Mouse (Mus musculus) liver, embryonic 16.5 days (tissue): ENCODE data around the gene Upf2. TPM values are rescaled to one million over a fixed set of nuclear protein-coding genes. Genes with fewer than 3 reads are reported as not detected.

Source experiments
- ATAC-seq: fragments of 200-750 bp; cut with Nextera tagmentation; 2 replicates; pipeline ENCODE4 v1.8.0; 2017; ENCODE audit warnings: low read depth, mild to moderate bottlenecking, moderate number of reproducible peaks, moderate library complexity
- H3K27ac ChIP-seq: fragments of 300-500 bp; sonication (generic); 2 replicates; pipeline ENCODE4 v1.5.1; 2014; ENCODE audit warnings: mild to moderate bottlenecking, low read length
- H3K27me3 ChIP-seq: fragments of 300-500 bp; sonication (generic); 2 replicates; pipeline ENCODE4 v1.6.1; 2014; ENCODE audit warnings: low read depth, low read length, mixed read lengths; ENCODE audit not compliant: control insufficient read depth, insufficient read depth
- H3K36me3 ChIP-seq: fragments of 300-500 bp; sonication (generic); 2 replicates; pipeline ENCODE4 v1.6.1; 2014; ENCODE audit warnings: mild to moderate bottlenecking; ENCODE audit not compliant: control insufficient read depth, insufficient read depth
- H3K4me1 ChIP-seq: fragments of 300-500 bp; sonication (generic); 2 replicates; pipeline ENCODE4 v1.6.1; 2014; ENCODE audit warnings: low read depth, low read length, mixed read lengths; ENCODE audit not compliant: control insufficient read depth
- H3K4me2 ChIP-seq: fragments of 300-500 bp; sonication (generic); 2 replicates; pipeline ENCODE4 v1.6.1; 2014; ENCODE audit warnings: low read depth, low read length, mixed read lengths
- H3K4me3 ChIP-seq: fragments of 300-500 bp; sonication (generic); 2 replicates; pipeline ENCODE4 v1.5.1; 2014; ENCODE audit warnings: low read depth, mild to moderate bottlenecking, low read length
- H3K9ac ChIP-seq: fragments of 300-500 bp; sonication (generic); 2 replicates; pipeline ENCODE4 v1.6.1; 2014; ENCODE audit warnings: low read depth, low read length
- H3K9me3 ChIP-seq: fragments of 300-500 bp; sonication (generic); replicated peaks from 2 replicates; pipeline ENCODE4 v1.6.1; 2016; ENCODE audit warnings: low read length; ENCODE audit not compliant: control insufficient read depth
- WGBS: fragments of 180-500 bp; shearing (Covaris S2); extraction: QIAGEN DNeasy Blood & Tissue Kit; methylation state at CpG from one replicate; pipeline ENCODE4 v1.1.7; 2014; ENCODE audit not compliant: insufficient replicate concordance; 5-methylcytosine and 5-hydroxymethylcytosine counted together
- polyA plus RNA-seq: library from polyadenylated mRNA; unstranded; fragments of >200 nt; fragmentation: Nextera tagmentation; extraction: Ambion mirVana; gene quantifications from 2 replicates; pipeline ENCODE4 v1.2.1, GENCODE M21; 2015

Gene Upf2
- polyA plus RNA-seq, 1 experiment from 2014 or later = 4.1 TPM

DNA sequence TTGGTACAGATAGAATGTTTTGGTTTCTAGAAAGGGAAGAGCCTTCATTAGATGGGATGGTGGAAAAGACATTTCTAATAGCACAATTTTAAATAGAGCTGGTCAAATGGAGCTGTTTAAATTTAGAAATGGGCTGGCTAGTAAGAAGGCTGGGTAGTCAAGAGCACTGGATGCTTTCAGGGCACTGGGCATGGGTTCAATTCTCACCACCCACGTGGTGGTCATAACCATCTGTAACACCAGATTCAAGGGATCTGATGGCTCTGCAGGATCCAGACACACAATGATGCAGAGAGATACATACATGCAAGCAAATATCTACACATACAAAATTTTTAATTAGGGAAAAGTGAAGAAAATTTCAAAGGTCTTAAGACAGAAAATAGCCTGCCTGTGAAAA is 91.4 kb downstream of the Upf2 start:
- Histone ChIP-seq H3K36me3 (no peaks in the 10 kb centered on the region; the same call in none of the 2 replicates), H3K4me3 (no peak overlapping the region), H3K9ac (no peak overlapping the region), H3K4me1 (no peaks in the 10 kb centered on the region), H3K27ac (no peak overlapping the region), H3K27me3 (no peaks in the 10 kb centered on the region), H3K9me3 (no peaks in the 10 kb centered on the region), H3K4me2 (no peak overlapping the region)
- ATAC-seq = no peak
- WGBS = 84% methylated on average over 1 of the region's 1 CpGs

DNA sequence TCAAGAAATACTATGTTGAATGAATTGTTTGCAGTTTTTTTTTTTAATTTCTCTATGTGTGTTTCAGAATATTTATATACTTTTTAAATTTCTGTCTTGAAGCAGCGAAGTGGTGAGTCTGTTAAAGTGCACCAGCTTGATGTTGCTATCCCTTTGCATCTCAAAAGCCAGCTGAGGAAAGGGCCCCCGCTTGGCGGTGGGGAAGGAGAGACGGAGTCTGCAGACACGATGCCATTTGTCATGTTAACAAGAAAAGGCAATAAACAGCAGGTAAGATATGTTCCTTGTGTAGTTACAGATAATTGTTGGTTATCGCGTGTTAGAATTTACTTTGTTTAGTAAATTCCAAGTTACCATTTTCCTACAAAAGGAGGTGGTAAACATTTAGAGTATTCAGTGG is 95.5 kb downstream of the Upf2 start:
- Histone ChIP-seq H3K27ac (no peak overlapping the region), H3K4me1 (no peaks in the 10 kb centered on the region), H3K4me3 (no peak overlapping the region), H3K9me3 (no peaks in the 10 kb centered on the region), H3K36me3 (peaks cover 11% of the 10 kb centered on the region), H3K9ac (no peak overlapping the region), H3K27me3 (no peaks in the 10 kb centered on the region), H3K4me2 (no peak overlapping the region)
- ATAC-seq = no peak
- 79% methylated on average over 7 of the region's 7 CpGs for WGBS

DNA sequence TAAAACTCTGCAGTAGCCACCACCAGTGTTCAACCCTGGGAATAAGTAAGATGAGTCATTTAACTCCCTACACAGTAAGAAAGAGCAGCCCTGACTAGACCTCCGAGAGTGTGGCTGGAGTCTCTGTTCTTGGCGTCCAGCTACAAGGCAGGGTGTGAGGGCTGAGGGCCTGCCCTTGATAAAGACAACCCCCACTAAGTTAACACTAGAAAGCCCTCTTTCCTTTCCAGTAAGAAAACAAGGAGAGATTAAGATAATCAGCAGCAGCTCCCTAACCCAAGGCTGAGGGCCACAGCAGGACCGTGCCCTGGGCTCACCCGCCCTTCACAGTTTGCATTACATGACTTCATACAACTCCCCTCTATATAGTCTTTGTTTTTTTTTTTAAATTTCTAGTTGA is 97.3 kb downstream of the Upf2 start:
- Histone ChIP-seq H3K4me2 (no peak overlapping the region), H3K9ac (no peak overlapping the region), H3K4me3 (no peak overlapping the region), H3K27me3 (no peaks in the 10 kb centered on the region), H3K9me3 (no peaks in the 10 kb centered on the region), H3K36me3 (peaks cover 18% of the 10 kb centered on the region), H3K4me1 (no peaks in the 10 kb centered on the region), H3K27ac (no peak overlapping the region)
- ATAC-seq = no peak
- WGBS = 54% methylated on average over 4 of the region's 4 CpGs

DNA sequence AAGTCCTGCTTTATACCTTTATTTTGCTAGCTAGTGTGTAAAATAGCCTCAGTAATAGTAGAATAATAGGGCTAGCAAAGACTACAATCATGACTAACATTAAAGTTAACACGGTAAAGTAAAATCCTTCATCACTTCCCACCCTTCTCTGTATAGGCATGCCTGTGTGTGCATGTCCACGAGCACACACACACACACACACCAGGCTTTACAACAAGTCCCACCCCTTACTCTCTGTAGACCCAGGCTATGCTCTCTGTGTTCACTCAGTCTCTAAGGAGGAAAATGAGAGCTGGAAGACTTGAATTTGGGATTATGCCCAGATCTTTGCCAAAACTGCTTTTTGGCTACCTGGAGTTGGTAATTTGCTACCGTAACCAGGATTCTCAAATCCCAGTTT is 97.7 kb downstream of the Upf2 start:
- Histone ChIP-seq H3K9me3 (no peaks in the 10 kb centered on the region), H3K27ac (no peak overlapping the region), H3K4me1 (no peaks in the 10 kb centered on the region), H3K27me3 (no peaks in the 10 kb centered on the region), H3K4me3 (no peak overlapping the region), H3K36me3 (peaks cover 19% of the 10 kb centered on the region), H3K4me2 (no peak overlapping the region), H3K9ac (no peak overlapping the region)
- ATAC-seq = no peak
- 86% methylated on average over 3 of the region's 3 CpGs for WGBS

DNA sequence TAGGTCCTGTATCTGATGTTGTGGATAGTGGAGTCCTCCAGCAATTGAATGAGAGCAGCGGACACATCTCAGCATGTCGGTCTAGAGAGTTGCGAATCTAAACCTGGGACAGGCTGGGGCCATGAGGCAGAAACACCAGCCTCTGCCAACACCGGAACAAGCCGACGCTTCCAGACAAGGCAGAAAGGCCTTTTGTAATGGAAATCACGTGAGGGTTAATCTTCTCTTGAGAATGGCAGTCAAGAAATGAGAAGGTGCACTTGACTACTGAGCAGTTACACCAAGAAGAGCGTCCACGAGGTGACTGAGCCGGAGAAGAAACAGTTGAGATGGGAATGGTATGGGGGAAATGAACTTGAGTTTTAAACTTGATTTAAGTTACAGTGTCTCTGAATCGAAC is 104.2 kb downstream of the Upf2 start:
- no peaks in the 10 kb centered on the region for H3K27me3 ChIP-seq
- H3K9ac ChIP-seq = no peak overlapping the region
- ATAC-seq = no peak
- 87% methylated on average over 11 of the region's 11 CpGs for WGBS
- H3K36me3 ChIP-seq = peaks cover 11% of the 10 kb centered on the region
- no peak overlapping the region for H3K4me3 ChIP-seq
- no peak overlapping the region for H3K27ac ChIP-seq
- no peak overlapping the region for H3K4me2 ChIP-seq
- no peaks in the 10 kb centered on the region for H3K4me1 ChIP-seq
- no peaks in the 10 kb centered on the region for H3K9me3 ChIP-seq

DNA sequence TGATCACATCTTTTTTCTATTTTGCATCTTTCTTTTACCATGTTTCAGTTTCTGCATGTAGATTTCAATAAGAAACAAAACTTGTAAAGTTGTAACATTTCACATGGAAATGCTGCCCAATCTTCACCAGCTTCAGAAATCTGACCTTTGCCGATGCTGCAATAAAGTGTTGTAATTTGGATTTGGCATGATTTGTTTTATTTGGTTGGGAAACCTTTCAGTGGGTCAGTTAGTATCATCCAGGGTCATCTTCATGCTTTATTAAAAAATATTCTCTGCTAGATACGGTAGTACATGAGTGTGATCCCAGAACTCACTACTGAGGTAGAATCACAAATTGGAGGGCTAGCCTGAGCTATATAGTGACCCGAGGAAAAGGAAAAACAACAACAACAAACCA is 105.2 kb downstream of the Upf2 start:
- no peaks in the 10 kb centered on the region for H3K4me1 ChIP-seq
- no peaks in the 10 kb centered on the region for H3K27me3 ChIP-seq
- 80% methylated on average over 3 of the region's 3 CpGs for WGBS
- ATAC-seq = no peak
- H3K36me3 ChIP-seq = peaks cover 10% of the 10 kb centered on the region
- no peaks in the 10 kb centered on the region for H3K9me3 ChIP-seq
- no peak overlapping the region for H3K4me3 ChIP-seq
- H3K27ac ChIP-seq = no peak overlapping the region
- no peak overlapping the region for H3K9ac ChIP-seq
- no peak overlapping the region for H3K4me2 ChIP-seq

DNA sequence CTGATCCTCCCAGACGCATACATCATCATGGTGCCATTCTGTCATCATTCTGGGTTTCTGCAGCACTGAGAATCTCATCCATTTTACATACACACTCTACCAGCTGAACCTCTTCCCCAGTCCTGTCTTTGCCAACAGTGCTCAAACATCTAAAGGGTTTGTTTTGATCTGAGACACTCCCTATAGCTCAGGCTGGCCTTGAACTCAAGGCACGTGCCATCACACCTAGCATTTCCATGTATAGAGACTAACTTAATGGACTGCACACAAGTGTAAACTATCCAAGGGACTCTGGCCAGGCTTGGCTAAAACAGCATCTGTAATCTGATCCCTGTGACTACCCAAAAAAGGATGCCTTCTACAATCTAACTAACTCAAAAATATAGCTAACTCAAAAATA is 108.0 kb downstream of the Upf2 start:
- WGBS = 70% methylated on average over 2 of the region's 2 CpGs
- Histone ChIP-seq H3K4me1 (no peaks in the 10 kb centered on the region), H3K9ac (no peak overlapping the region), H3K4me3 (no peak overlapping the region), H3K4me2 (no peak overlapping the region), H3K36me3 (no peaks in the 10 kb centered on the region; the same call in 1 of the 2 replicates), H3K27me3 (no peaks in the 10 kb centered on the region), H3K27ac (no peak overlapping the region), H3K9me3 (no peaks in the 10 kb centered on the region)
- no peak for ATAC-seq

DNA sequence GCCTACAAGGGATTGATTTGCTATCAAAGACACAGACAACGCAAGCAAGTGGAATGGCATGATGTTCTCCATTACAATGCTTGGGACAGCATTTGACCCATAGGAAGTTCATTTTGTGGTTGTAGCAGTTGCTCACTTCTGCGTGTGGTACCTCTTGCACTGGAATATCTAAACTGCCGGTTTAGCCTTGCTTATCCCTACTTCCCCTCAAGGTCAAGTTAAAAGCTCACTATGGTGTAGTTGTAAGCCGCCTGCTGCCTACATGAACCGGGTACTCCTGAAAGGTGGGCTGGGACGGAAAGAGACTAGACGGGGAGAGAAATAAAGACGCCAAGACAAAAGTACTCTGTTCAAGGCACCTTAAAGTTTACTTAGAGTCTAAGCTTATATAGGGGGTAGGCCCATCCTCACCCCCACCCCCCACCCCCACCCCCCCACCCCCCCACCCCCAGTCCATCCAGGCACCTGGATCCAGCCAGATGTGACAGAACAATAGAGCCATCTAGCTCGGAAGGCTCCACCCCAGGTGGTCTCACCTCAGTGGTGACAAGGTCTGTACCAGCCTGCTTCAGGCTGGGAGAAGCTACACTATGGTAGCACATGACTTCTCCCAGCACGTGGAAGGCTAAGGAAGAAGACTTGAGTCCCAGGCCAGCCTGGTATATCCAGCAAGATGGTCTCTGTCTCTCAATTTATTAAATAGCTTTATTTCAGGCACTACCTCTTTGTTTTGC is 109.0 kb downstream of the Upf2 start:
- Histone ChIP-seq H3K27ac (no peak overlapping the region), H3K4me1 (no peaks in the 10 kb centered on the region), H3K9ac (no peak overlapping the region), H3K4me2 (no peak overlapping the region), H3K27me3 (no peaks in the 10 kb centered on the region), H3K4me3 (no peak overlapping the region), H3K9me3 (no peaks in the 10 kb centered on the region), H3K36me3 (no peaks in the 10 kb centered on the region; the same call in 1 of the 2 replicates)
- no peak for ATAC-seq
- WGBS = 69% methylated on average over 10 of the region's 10 CpGs

DNA sequence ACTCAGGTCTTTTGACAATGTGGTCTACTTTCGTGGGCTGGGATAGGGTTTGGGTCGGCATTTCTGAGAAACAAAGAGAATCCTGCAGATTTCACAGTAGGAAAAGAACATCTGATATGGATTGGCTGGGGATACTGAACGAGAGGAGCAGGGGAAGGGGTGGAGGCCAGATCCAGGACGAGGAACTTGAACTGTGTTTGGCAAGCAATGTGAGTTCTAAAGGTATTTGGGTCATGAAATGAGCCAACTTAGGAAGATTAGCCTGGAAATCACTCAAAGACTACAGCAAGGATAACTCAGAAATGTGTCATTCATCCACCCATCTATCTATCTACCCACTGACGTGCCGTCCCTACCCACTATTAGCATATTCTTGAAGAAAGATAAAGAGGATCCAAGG is 116.1 kb downstream of the Upf2 start:
- H3K9ac ChIP-seq = no peak overlapping the region
- H3K27me3 ChIP-seq = no peaks in the 10 kb centered on the region
- no peaks in the 10 kb centered on the region for H3K36me3 ChIP-seq
- no peaks in the 10 kb centered on the region; the same call in 1 of the 2 replicates for H3K9me3 ChIP-seq
- H3K4me1 ChIP-seq = no peaks in the 10 kb centered on the region; the same call in 1 of the 2 replicates
- H3K4me3 ChIP-seq = no peak overlapping the region
- H3K27ac ChIP-seq = no peak overlapping the region
- 65% methylated on average over 6 of the region's 6 CpGs for WGBS
- H3K4me2 ChIP-seq = no peak overlapping the region
- ATAC-seq = no peak
